Mouse (Mus musculus) spleen, postnatal 10 days (tissue): Measurements from ENCODE around the gene Pqbp1.
A peak's percentile ranks its signal among the peaks of the same experiment; 100 is the strongest.

Experiments
- DNase-seq, 2 experiments: peaks; one replicate each; pipeline ENCODE4 v3.0.0; 2021 to 2022; ENCODE audit warnings: low spot score in 2 of 2

Gene Pqbp1

GRCm38 (mm10) chrX:7878495-7878894 lies 20.6 kb downstream of the Pqbp1 start:
- DNase-seq, result peak; percentile 28 to 35

DNA sequence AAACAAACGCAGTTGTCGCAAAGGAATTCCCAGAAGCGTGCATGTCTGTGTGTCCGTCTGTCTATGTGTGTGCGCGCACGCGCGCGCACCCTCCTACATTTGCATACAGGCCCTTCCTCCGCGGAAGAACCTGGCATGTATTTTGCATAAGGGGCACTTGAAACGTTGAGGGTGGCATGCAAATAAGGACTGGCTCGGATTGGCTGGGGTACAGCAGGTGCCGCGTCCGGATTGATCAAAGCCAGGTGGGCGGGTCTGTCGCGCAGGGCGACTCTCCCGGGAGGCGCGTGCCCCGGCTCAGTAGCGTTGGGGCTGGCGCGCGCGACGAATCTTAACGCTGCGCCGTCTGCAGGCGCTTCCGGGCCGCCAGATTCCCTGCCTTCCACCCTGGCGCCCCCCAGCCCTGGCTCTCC lies 21.1 kb downstream of the Pqbp1 start, which contains the start of gene Pim2:
Gene Pim2 (plus strand): TSS at position 256 of the 413 bp plus-strand sequence.
- peak; percentile 63 to 88 for DNase-seq

DNA sequence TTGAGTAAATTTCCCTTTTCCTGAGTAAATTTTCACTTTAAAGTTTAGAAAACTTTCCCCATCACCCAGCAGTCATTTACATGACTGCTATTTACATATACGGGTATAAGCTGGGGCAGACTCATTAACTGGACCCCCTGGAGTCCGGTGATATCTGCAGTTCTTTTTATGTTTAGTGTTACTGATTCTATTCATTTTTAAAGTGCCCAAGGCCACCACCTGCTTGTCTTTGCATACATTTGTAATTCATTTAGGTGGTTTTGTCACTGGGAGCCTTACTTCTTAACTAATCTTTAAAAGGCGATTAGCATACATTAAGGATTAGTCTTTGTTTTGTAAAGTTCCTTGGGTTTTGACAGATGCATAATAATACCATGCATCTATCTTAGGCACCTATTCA lies 29.2 kb downstream of the Pqbp1 start:
- DNase-seq, result no peak

GRCm38 (mm10) chrX:7868506-7868905 lies 30.6 kb downstream of the Pqbp1 start:
- no peak for DNase-seq

DNA sequence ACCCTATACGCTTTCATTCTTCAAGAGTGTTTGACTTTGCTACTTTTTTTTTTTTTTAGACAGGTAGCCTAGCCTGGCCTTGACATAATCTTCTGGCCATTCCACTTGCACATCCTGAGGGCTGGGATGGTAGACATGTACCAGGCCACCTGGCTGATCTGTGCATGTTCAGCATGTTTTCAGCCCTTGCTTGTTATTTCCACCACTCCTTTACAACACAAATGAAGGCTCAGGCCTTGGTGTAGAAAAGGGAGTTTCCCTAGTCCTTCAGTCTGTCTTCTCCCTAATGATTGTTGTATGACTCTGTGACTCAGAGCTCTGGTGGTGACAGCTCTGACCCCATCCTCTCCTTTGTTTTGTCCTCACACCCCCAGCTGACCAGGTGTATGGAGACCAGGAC lies 31.9 kb downstream of the Pqbp1 start:
- no peak for DNase-seq

- DNase-seq, result no peak
Observed at GRCm38 (mm10) chrX:7865786-7866185, 33.3 kb downstream of the Pqbp1 start.

GRCm38 (mm10) chrX:7865343-7865742 lies 33.7 kb downstream of the Pqbp1 start:
- DNase-seq, result peak in 1 of 2 experiments; percentile 24

- DNase-seq, result no peak
Observed at GRCm38 (mm10) chrX:7864551-7864950, 34.5 kb downstream of the Pqbp1 start.

DNA sequence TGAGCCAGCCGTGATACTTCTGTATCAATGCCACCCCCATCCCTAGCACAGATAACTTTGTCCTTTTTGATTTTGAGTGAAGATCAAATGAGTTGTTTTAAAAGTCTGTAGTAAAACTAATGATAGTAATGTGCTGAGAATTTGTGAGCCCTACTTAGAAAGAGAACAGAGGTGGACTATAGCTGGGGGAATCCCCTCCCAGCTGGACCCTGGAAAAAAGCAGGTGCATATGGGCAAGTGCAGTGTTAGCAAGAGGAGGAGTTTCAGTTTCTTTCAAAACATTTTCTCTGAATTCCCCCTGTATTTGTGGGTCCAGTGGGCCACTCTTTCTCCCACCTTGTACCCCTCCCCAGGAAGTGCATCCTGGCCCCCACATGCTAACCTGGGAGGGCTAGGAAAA lies 35.9 kb downstream of the Pqbp1 start:
- DNase-seq, result no peak

DNA sequence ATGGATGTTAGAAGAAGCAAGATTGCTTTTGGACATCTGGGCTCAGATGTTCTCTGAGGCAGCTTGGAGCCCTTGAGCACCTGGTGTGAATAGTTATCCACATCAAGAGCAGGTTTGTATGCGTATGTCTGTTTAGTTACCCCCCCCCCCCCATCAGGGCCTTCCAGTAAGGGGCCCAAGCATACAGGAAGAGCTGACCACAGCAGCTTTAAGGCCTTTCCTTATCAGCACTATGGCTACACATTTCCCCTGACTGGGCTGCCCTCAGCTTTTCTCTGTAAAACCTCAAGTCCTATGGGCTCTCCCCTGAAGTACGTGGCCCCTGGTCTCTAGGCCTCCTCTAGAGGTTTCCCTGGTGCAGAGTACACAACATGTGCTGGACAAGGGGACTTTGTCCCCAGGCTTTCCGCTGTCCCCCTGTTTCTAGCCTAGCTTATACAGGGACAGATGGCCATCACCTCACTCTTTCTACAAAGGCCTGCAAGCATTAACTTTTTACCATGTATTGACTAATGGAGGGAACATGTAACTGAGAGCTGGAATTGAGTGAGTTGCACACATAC lies 39.8 kb downstream of the Pqbp1 start:
- no peak for DNase-seq

GRCm38 (mm10) chrX:7854578-7854977 lies 44.5 kb downstream of the Pqbp1 start:
- peak in 1 of 2 experiments; percentile 69 for DNase-seq

DNA sequence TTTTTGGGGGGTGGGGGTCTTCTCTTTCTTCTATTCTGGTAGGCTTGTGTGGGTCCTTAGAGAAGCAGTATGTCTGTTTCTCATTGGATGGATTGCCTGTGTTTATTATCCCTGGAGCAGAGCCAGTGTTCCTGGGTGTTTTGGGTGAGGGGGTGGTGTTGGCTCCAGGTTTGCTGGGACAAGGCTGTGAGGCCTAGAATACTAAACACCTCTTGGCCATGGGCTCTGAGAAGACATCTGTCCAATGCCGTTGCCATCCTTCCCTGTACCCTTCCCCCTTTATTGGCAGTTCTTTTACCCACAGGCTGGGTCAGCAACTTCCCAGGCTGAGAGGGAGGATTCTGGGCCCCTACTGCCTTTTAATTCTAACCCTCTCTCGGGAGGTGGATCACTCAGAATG lies 51.2 kb downstream of the Pqbp1 start:
- no peak for DNase-seq
